Mouse (Mus musculus): ENCODE results near the gene Chd6. TPM values are rescaled to one million over a fixed set of nuclear protein-coding genes. Genes with fewer than 3 reads are reported as not detected.

Chd6 gene
- polyA plus RNA-seq, 1 experiment from 2014 or later: 22.4 TPM

DNA sequence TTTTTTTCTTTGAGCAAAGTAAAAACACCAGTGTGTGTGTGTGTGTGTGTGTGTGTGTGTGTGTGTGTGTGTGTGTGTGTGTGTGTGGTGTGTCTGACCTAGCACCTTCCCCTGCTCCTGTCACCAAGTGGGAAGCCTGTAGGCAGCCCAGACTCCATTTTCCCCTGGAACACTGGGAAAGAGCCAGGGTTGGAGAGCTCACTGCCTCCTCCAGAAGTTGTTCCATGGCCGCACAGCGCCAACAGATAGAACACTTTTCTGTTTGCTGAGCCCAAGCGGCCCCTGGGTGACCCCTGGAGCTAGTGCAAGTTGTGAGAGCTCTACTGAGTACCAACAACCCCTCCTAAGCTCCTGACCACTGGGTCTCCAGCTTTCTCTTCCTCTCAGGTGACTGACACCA is 175.9 kb downstream of the Chd6 start:
- WGBS: 83% methylated on average over 3 of the region's 3 CpGs
- no peak overlapping the region for H3K4me2 ChIP-seq (ENCODE audit: low read length)
- no peaks in the 10 kb centered on the region for H3K27me3 ChIP-seq (ENCODE audit: insufficient read depth, low read length)
- no peak overlapping the region for H3K27ac ChIP-seq
- no peaks in the 10 kb centered on the region for H3K4me1 ChIP-seq (replicated peaks; ENCODE audit: insufficient read depth, low read length)
- H3K9ac ChIP-seq (ENCODE audit: low read depth, low read length): no peak overlapping the region
- no peaks in the 10 kb centered on the region for H3K9me3 ChIP-seq (replicated peaks; ENCODE audit: low read length)
- no peak overlapping the region for H3K4me3 ChIP-seq (replicated peaks; ENCODE audit: low read depth, low read length)
- H3K36me3 ChIP-seq (ENCODE audit: insufficient read depth, low read length): no peaks in the 10 kb centered on the region
- no peak for TF ChIP-seq CTCF (IDR thresholded peaks at IDR 0.05; ENCODE audit: low read depth)
- ATAC-seq (replicated peaks; ENCODE audit: low FRiP score, low read depth) (no peak), DNase-seq (ENCODE audit: low spot score) (no peak)

DNA sequence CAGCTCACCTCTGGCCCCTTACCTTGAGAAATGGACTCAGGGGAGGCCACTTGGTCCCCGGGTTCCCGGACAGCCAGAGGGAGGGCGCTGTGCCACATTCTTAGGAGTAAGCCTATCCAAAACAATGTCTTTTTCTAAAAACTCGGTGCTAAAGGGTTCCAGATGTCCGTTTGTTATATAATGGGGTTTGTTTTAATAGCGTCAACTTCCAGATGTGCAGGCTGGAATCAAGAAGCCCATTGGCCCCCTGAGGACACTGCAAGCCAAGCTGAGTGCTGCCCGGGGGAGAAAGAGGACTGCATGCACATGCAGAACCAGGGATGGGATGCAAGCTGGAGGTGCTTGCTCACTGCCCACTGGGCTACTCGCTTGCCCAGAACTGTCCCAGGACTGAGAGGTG is 176.6 kb downstream of the Chd6 start:
- ATAC-seq (replicated peaks; ENCODE audit: low FRiP score, low read depth) (no peak), DNase-seq (ENCODE audit: low spot score) (no peak)
- no peak overlapping the region for H3K27ac ChIP-seq
- H3K4me1 ChIP-seq (replicated peaks; ENCODE audit: insufficient read depth, low read length): no peaks in the 10 kb centered on the region
- no peaks in the 10 kb centered on the region for H3K9me3 ChIP-seq (replicated peaks; ENCODE audit: low read length)
- no peaks in the 10 kb centered on the region for H3K27me3 ChIP-seq (ENCODE audit: insufficient read depth, low read length)
- no peaks in the 10 kb centered on the region for H3K36me3 ChIP-seq (ENCODE audit: insufficient read depth, low read length)
- no peak overlapping the region for H3K9ac ChIP-seq (ENCODE audit: low read depth, low read length)
- WGBS: 54% methylated on average over 8 of the region's 8 CpGs
- TF ChIP-seq CTCF (IDR thresholded peaks at IDR 0.05; ENCODE audit: low read depth): no peak
- no peak overlapping the region for H3K4me3 ChIP-seq (replicated peaks; ENCODE audit: low read depth, low read length)
- no peak overlapping the region for H3K4me2 ChIP-seq (ENCODE audit: low read length)

DNA sequence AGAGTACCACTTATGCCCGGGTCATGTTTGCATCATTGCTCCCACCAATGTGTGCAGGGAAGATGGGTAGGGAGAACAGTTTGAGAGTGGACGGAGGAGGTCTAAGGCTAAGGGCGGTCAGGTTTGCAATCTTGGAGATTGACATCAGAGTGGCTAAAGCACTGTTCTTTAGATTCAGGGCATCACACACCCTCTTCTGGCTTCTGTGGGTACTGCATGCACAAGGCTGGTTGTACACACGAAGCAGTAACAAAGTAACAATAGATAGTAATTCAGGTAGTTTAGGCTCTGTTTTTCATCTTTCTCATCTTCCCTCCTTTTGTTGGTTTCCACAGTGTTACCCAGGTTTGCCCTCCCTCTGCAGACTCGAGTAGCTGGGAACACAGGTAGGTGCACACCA is 177.5 kb downstream of the Chd6 start:
- Histone ChIP-seq H3K9ac (ENCODE audit: low read depth, low read length) (no peak overlapping the region), H3K27me3 (ENCODE audit: insufficient read depth, low read length) (no peaks in the 10 kb centered on the region), H3K4me1 (replicated peaks; ENCODE audit: insufficient read depth, low read length) (no peaks in the 10 kb centered on the region), H3K9me3 (replicated peaks; ENCODE audit: low read length) (no peaks in the 10 kb centered on the region), H3K4me3 (replicated peaks; ENCODE audit: low read depth, low read length) (no peak overlapping the region), H3K36me3 (ENCODE audit: insufficient read depth, low read length) (no peaks in the 10 kb centered on the region), H3K27ac (no peak overlapping the region), H3K4me2 (ENCODE audit: low read length) (no peak overlapping the region)
- no peak for ATAC-seq (replicated peaks; ENCODE audit: low FRiP score, low read depth)
- no peak for DNase-seq (ENCODE audit: low spot score)
- no peak for TF ChIP-seq CTCF (IDR thresholded peaks at IDR 0.05; ENCODE audit: low read depth)
- 98% methylated on average over 5 of the region's 5 CpGs for WGBS

DNA sequence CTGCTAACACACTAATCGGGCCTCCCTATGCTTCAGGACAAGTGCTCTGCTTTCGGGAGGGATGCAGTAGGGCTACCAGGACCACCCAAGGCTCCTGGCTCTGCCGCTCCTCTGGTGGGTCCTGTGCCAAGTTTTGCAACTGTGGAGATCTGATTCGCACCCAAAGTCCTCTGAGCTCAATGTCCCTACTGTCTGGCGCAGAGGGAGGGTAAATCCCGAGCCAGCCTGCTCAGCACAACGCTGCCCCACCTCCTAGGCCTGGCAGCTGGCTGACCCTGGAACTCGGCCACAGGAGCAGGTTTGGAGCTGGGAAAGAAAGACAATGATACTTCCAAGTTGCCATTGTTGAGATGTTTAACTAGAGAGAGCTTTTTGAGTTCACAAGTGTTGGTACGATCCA is 183.7 kb downstream of the Chd6 start:
- no peaks in the 10 kb centered on the region for H3K27me3 ChIP-seq (ENCODE audit: insufficient read depth, low read length)
- WGBS: 78% methylated on average over 9 of the region's 9 CpGs

DNA sequence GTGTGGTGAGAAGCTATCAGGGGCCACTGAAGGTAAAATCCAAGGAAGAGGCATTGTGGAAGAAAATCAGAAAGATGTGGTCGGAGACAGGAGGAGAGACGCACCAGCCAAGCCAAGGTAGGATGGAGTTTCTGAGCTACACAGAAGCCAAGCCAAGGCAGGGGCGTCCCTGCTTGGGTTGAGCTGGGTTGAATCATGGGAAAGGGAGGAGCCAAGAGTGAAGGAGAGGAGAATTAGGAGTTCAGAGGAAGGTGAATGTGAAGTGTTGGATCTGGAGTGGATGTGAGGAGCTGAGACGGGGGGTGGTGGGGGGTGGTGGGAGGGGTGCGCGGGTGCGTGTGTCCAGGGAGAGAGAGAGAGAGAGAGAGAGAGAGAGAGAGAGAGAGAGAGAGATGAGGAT is 187.6 kb downstream of the Chd6 start:
- no peak for TF ChIP-seq CTCF (IDR thresholded peaks at IDR 0.05; ENCODE audit: low read depth)
- Histone ChIP-seq H3K4me3 (replicated peaks; ENCODE audit: low read depth, low read length) (no peak overlapping the region), H3K4me2 (ENCODE audit: low read length) (no peak overlapping the region), H3K9me3 (replicated peaks; ENCODE audit: low read length) (no peaks in the 10 kb centered on the region), H3K36me3 (ENCODE audit: insufficient read depth, low read length) (no peaks in the 10 kb centered on the region), H3K4me1 (replicated peaks; ENCODE audit: insufficient read depth, low read length) (no peaks in the 10 kb centered on the region), H3K9ac (ENCODE audit: low read depth, low read length) (no peak overlapping the region), H3K27ac (no peak overlapping the region), H3K27me3 (ENCODE audit: insufficient read depth, low read length) (no peaks in the 10 kb centered on the region)
- no peak for DNase-seq (ENCODE audit: low spot score)
- 45% methylated on average over 4 of the region's 7 CpGs for whole genome bisulfite sequencing
- no peak for ATAC-seq (replicated peaks; ENCODE audit: low FRiP score, low read depth)

More for the DNA sequence above, 183.7 kb downstream of the Chd6 start:
- Histone ChIP-seq H3K9me3 (replicated peaks; ENCODE audit: low read length) (no peaks in the 10 kb centered on the region), H3K4me2 (ENCODE audit: low read length) (no peak overlapping the region), H3K4me1 (replicated peaks; ENCODE audit: insufficient read depth, low read length) (no peaks in the 10 kb centered on the region), H3K4me3 (replicated peaks; ENCODE audit: low read depth, low read length) (no peak overlapping the region), H3K36me3 (ENCODE audit: insufficient read depth, low read length) (no peaks in the 10 kb centered on the region), H3K9ac (ENCODE audit: low read depth, low read length) (no peak overlapping the region), H3K27ac (no peak overlapping the region)
- no peak for DNase-seq (ENCODE audit: low spot score)
- no peak for ATAC-seq (replicated peaks; ENCODE audit: low FRiP score, low read depth)
- no peak for TF ChIP-seq CTCF (IDR thresholded peaks at IDR 0.05; ENCODE audit: low read depth)

DNA sequence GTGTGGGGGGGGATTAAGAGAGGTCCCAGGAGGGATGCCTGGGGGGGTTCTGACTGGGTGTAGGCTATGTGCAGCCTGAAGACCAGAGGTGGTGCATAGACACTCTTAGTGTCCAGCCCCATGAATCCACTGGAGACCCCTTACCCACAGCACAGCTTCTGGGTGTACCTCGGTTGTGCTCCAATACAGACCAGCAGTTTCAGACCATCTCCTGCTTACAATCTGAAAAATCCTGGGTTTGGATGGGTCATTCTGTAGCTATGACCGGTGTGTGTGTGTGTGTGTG is 190.0 kb downstream of the Chd6 start:
- Histone ChIP-seq H3K9me3 (replicated peaks; ENCODE audit: low read length) (no peaks in the 10 kb centered on the region), H3K4me2 (ENCODE audit: low read length) (no peak overlapping the region), H3K27me3 (ENCODE audit: insufficient read depth, low read length) (no peaks in the 10 kb centered on the region), H3K27ac (no peak overlapping the region), H3K9ac (ENCODE audit: low read depth, low read length) (no peak overlapping the region), H3K36me3 (ENCODE audit: insufficient read depth, low read length) (no peaks in the 10 kb centered on the region), H3K4me3 (replicated peaks; ENCODE audit: low read depth, low read length) (no peak overlapping the region), H3K4me1 (replicated peaks; ENCODE audit: insufficient read depth, low read length) (no peaks in the 10 kb centered on the region)
- WGBS: 73% methylated on average over 2 of the region's 2 CpGs
- DNase-seq (ENCODE audit: low spot score): no peak
- TF ChIP-seq CTCF (IDR thresholded peaks at IDR 0.05; ENCODE audit: low read depth): no peak
- no peak for ATAC-seq (replicated peaks; ENCODE audit: low FRiP score, low read depth)

DNA sequence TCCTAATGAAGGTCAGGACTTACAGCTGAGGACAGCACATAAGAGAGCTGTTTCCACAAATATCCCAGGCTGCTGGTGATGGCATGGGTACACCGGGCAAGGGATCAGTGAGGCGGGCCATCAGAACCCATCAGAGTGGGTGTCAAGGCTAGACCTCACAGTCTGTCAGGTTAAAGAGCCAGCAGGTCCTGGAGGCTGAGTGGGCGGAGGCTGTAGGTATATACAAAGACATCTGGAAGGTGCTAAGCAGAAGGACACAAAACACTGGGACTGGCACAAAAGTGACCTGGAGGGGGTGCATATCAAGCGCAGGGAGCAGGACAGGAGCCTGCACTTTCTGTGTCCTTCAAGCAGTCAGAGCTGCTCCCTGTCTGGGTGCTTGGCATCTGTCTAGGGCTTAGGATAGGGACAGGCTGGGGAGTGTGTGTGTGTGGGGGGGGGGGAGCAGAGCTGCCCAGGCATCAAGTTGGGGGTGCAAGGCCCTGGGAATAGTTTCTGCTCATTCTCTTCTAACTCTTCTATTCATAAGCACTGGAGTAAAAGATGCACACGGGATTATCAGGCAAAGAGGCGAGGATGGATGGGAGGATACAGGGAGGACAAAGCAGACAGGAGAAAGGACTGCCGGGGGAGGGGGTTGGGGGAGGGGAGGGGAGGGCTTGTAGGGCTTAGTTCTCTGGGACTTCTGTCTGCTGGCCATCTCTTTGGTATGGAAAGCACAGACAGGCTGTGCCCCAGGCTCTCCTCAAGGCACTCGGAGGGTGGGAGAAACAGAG is 190.5 kb downstream of the Chd6 start:
- TF ChIP-seq CTCF (IDR thresholded peaks at IDR 0.05; ENCODE audit: low read depth): no peak
- no peak for DNase-seq (ENCODE audit: low spot score)
- H3K36me3 ChIP-seq (ENCODE audit: insufficient read depth, low read length): no peaks in the 10 kb centered on the region
- H3K27me3 ChIP-seq (ENCODE audit: insufficient read depth, low read length): no peaks in the 10 kb centered on the region
- H3K4me1 ChIP-seq (replicated peaks; ENCODE audit: insufficient read depth, low read length): no peaks in the 10 kb centered on the region
- H3K9me3 ChIP-seq (replicated peaks; ENCODE audit: low read length): no peaks in the 10 kb centered on the region
- no peak overlapping the region for H3K9ac ChIP-seq (ENCODE audit: low read depth, low read length)
- WGBS: 66% methylated on average over 8 of the region's 8 CpGs
- no peak overlapping the region for H3K4me2 ChIP-seq (ENCODE audit: low read length)
- no peak for ATAC-seq (replicated peaks; ENCODE audit: low FRiP score, low read depth)
- H3K27ac ChIP-seq: no peak overlapping the region
- H3K4me3 ChIP-seq (replicated peaks; ENCODE audit: low read depth, low read length): no peak overlapping the region

Data from kidney, postnatal 0 days (tissue).